Mouse (Mus musculus) heart, embryonic 13.5 days (tissue): ENCODE data around the gene Tmem198b. TPM values are rescaled to one million over a fixed set of nuclear protein-coding genes. Genes with fewer than 3 reads are reported as not detected.

ENCODE experiments used
- polyA plus RNA-seq: library from polyadenylated mRNA; unstranded; fragments of >200 nt; fragmentation: Nextera tagmentation; extraction: Ambion mirVana; gene quantifications from 2 replicates; pipeline ENCODE4 v1.2.1, GENCODE M21; 2015

The Tmem198b gene
- polyA plus RNA-seq, 1 experiment from 2014 or later: 18.7 TPM

Other genes starting within 250 kb of the Tmem198b start
- 125 and 136 TPM in 2 replicates for gene Pa2g4, start 238.4 kb downstream of the Tmem198b start, polyA plus RNA-seq
- gene Erbb3, start 214.7 kb downstream of the Tmem198b start, polyA plus RNA-seq: 3.7 and 4.1 TPM in 2 replicates
- 455 and 482 TPM in 2 replicates for gene Rps26, start 177.6 kb downstream of the Tmem198b start, polyA plus RNA-seq
- 1.3 TPM in 2 replicates for gene Ikzf4, start 158.4 kb downstream of the Tmem198b start, polyA plus RNA-seq
- gene Suox, start 130.3 kb downstream of the Tmem198b start, polyA plus RNA-seq: 11.1 and 12.4 TPM in 2 replicates
- 60.4 and 62.1 TPM in 2 replicates for gene Rab5b, start 108.1 kb downstream of the Tmem198b start, polyA plus RNA-seq
- gene Pmel, start 100.2 kb downstream of the Tmem198b start, polyA plus RNA-seq: 1.6 and 2.6 TPM in 2 replicates
- 86.6 and 92.0 TPM in 2 replicates for gene Cdk2, start 99.3 kb downstream of the Tmem198b start, polyA plus RNA-seq
- gene Dgka, start 59.5 kb downstream of the Tmem198b start, polyA plus RNA-seq: 4.8 and 5.0 TPM in 2 replicates
- gene Pym1, start 56.5 kb downstream of the Tmem198b start, polyA plus RNA-seq: 22.1 and 22.7 TPM in 2 replicates
- gene Mmp19, start 13.5 kb downstream of the Tmem198b start, polyA plus RNA-seq: 0.87 and 1.1 TPM in 2 replicates
- gene Dnajc14, start 308 bp downstream of the Tmem198b start, polyA plus RNA-seq: 35.3 and 38.8 TPM in 2 replicates
- 164 and 175 TPM in 2 replicates for gene Sarnp, start 13.0 kb upstream of the Tmem198b start, polyA plus RNA-seq
- 47.2 and 50.0 TPM in 2 replicates for gene Ormdl2, start 17.3 kb upstream of the Tmem198b start, polyA plus RNA-seq
- 2.8 and 3.6 TPM in 2 replicates for gene Gdf11, start 87.3 kb upstream of the Tmem198b start, polyA plus RNA-seq
- 370 and 426 TPM in 2 replicates for gene Cd63, start 96.6 kb upstream of the Tmem198b start, polyA plus RNA-seq
- gene Rdh5, start 118.5 kb upstream of the Tmem198b start, polyA plus RNA-seq: 8.9 and 10.3 TPM in 2 replicates
- gene Bloc1s1, start 119.7 kb upstream of the Tmem198b start, polyA plus RNA-seq: 199 and 223 TPM in 2 replicates
- gene Itga7, start 129.4 kb upstream of the Tmem198b start, polyA plus RNA-seq: 2.4 and 2.9 TPM in 2 replicates
- gene Mettl7b, start 156.6 kb upstream of the Tmem198b start, polyA plus RNA-seq: 0.15 TPM in 1 of 2 replicates, not detected in the other
- not detected in 2 replicates for gene Olfr9, start 185.1 kb upstream of the Tmem198b start, polyA plus RNA-seq
- gene Olfr763, start 206.4 kb upstream of the Tmem198b start, polyA plus RNA-seq: not detected in 2 replicates
- gene Olfr764-ps1, start 235.5 kb upstream of the Tmem198b start, polyA plus RNA-seq: not detected in 2 replicates
- gene Olfr765, start 245.6 kb upstream of the Tmem198b start, polyA plus RNA-seq: not detected in 2 replicates